Mouse (Mus musculus) frontal cortex, postnatal 36 days (tissue): ENCODE measurements around the gene Tmem160.

Experiments
- DNase-seq, 2 experiments: peaks; one replicate each; pipeline ENCODE4 v3.0.0; 2022; ENCODE audit warnings: low spot score in 2 of 2

The Tmem160 gene

GRCm38 (mm10) chr7:16452587-16453073 is at the start of gene Tmem160:
TSS of gene Tmem160 (plus strand) at chr7:16452779.
- DNase-seq, result peak; percentile 86 to 95

- DNase-seq, result peak; percentile 7 to 22
These were observed 49.3 kb upstream of the Tmem160 start for GRCm38 (mm10) chr7:16402968-16403948.

GRCm38 (mm10) chr7:16404315-16405072 is 48.1 kb upstream of the Tmem160 start:
- DNase-seq, result no peak

- DNase-seq, result peak; percentile 8 to 9
These were observed 47.5 kb upstream of the Tmem160 start for GRCm38 (mm10) chr7:16405073-16405455.

- peak; percentile 36 to 49 for DNase-seq
These were observed 46.8 kb upstream of the Tmem160 start for GRCm38 (mm10) chr7:16405516-16406351.

- no peak for DNase-seq
These were observed 45.6 kb upstream of the Tmem160 start for GRCm38 (mm10) chr7:16406978-16407377.

GRCm38 (mm10) chr7:16411100-16411499 is 41.5 kb upstream of the Tmem160 start:
- no peak for DNase-seq

GRCm38 (mm10) chr7:16412220-16412896 is 40.2 kb upstream of the Tmem160 start:
- no peak for DNase-seq

GRCm38 (mm10) chr7:16412930-16413329 is 39.6 kb upstream of the Tmem160 start:
- no peak for DNase-seq

GRCm38 (mm10) chr7:16415426-16415825 is 37.2 kb upstream of the Tmem160 start:
- no peak for DNase-seq

GRCm38 (mm10) chr7:16417141-16417771 is 35.3 kb upstream of the Tmem160 start:
- DNase-seq, result no peak

GRCm38 (mm10) chr7:16418713-16419112 is 33.9 kb upstream of the Tmem160 start:
- DNase-seq, result no peak

- no peak for DNase-seq
These were observed 32.0 kb upstream of the Tmem160 start for GRCm38 (mm10) chr7:16420493-16421118.

- no peak for DNase-seq
These were observed 30.2 kb upstream of the Tmem160 start for GRCm38 (mm10) chr7:16422222-16422856.

- no peak for DNase-seq
These were observed 28.8 kb upstream of the Tmem160 start for GRCm38 (mm10) chr7:16423731-16424130.

- no peak for DNase-seq
These were observed 26.9 kb upstream of the Tmem160 start for GRCm38 (mm10) chr7:16425721-16426120.

- peak; percentile 61 to 69 for DNase-seq
These were observed 26.4 kb upstream of the Tmem160 start for GRCm38 (mm10) chr7:16426129-16426729.

- DNase-seq, result no peak
These were observed 19.1 kb upstream of the Tmem160 start for GRCm38 (mm10) chr7:16433352-16433971.

- no peak for DNase-seq
These were observed 17.5 kb upstream of the Tmem160 start for GRCm38 (mm10) chr7:16435088-16435487.
